In genomic region chr9:57601353-57601706, GRCm38 (mm10) we compare ENCODE assay signal across 10 mouse cellular contexts. TPM values are rescaled to one million over a fixed set of nuclear protein-coding genes. Genes with fewer than 3 reads are reported as not detected.
DNase-seq lines count a peak whose midpoint lies in the region; ATAC-seq and TF ChIP-seq lines count a peak whose summit lies in the region.
"Had no signal": no experiment of that assay in that cellular context is flagged by ENCODE, and none has a peak within 500 bp of the region (broad histone marks: within the 10 kb centered on the region; RNA-seq: fewer than 3 reads in every experiment).

No protein-coding gene starts in this region.

- H3ac ChIP-seq in myocyte (ENCODE audit: control insufficient read depth, insufficient read length): no peak overlapping the region

- TF ChIP-seq POLR2A in myocyte (IDR thresholded peaks at IDR 0.05; ENCODE audit: insufficient read length, low read depth): no peak

- H3K4me3 ChIP-seq in kidney, embryonic 14.5 days (ENCODE audit: low read length): no peak overlapping the region
- no peak overlapping the region for H3K4me3 ChIP-seq in hindbrain, embryonic 16.5 days (ENCODE audit: low read length)
- peak overlapping the region; percentile 5 for H3K4me3 ChIP-seq in myocyte

- WGBS in kidney, embryonic 14.5 days: 48% methylated on average over 2 of the region's 2 CpGs
- 62% methylated on average over 2 of the region's 2 CpGs for WGBS in hindbrain, embryonic 16.5 days

- H3K9me3 ChIP-seq in kidney, embryonic 14.5 days (ENCODE audit: control insufficient read depth, low read length): no peaks in the 10 kb centered on the region
- H3K9me3 ChIP-seq in hindbrain, embryonic 16.5 days (ENCODE audit: control insufficient read depth, low read length): no peaks in the 10 kb centered on the region

- no peak overlapping the region for H3K9ac ChIP-seq in kidney, embryonic 14.5 days (ENCODE audit: low read depth, low read length)
- H3K9ac ChIP-seq in hindbrain, embryonic 16.5 days (ENCODE audit: low read depth, low read length): no peak overlapping the region
- H3K9ac ChIP-seq: liver, embryonic 14.5 days had no signal

- no peaks in the 10 kb centered on the region for H3K79me2 ChIP-seq in myocyte (ENCODE audit: control insufficient read depth, insufficient read depth)

- H3K27ac ChIP-seq in kidney, embryonic 14.5 days (ENCODE audit: low read depth, low read length): no peak overlapping the region
- no peak overlapping the region for H3K27ac ChIP-seq in hindbrain, embryonic 16.5 days (ENCODE audit: low read depth, low read length)
- H3K27ac ChIP-seq: liver, embryonic 14.5 days had no signal

- no peak for ATAC-seq in kidney, embryonic 14.5 days (ENCODE audit: low FRiP score, low TSS enrichment)
- peak; percentile 72; the same call in 1 of the 2 replicates for ATAC-seq in hindbrain, embryonic 16.5 days

- peaks cover 17% of the 10 kb centered on the region for H3K4me1 ChIP-seq in kidney, embryonic 14.5 days (ENCODE audit: control insufficient read depth, insufficient read depth, low read length)
- H3K4me1 ChIP-seq in hindbrain, embryonic 16.5 days (ENCODE audit: control insufficient read depth, insufficient read depth, low read depth, low read length): peaks cover 10% of the 10 kb centered on the region; the same call in 1 of the 2 replicates

- H3K36me3 ChIP-seq in kidney, embryonic 14.5 days (ENCODE audit: control insufficient read depth, insufficient read depth, low read length): no peaks in the 10 kb centered on the region
- no peaks in the 10 kb centered on the region for H3K36me3 ChIP-seq in hindbrain, embryonic 16.5 days (ENCODE audit: control insufficient read depth, insufficient read depth, low read length)
- H3K36me3 ChIP-seq in myocyte (ENCODE audit: control insufficient read depth, insufficient read depth): peaks cover 5% of the 10 kb centered on the region

- no peaks in the 10 kb centered on the region for H3K27me3 ChIP-seq in kidney, embryonic 14.5 days (ENCODE audit: control insufficient read depth, insufficient read depth, low read length)
- peaks cover 8% of the 10 kb centered on the region for H3K27me3 ChIP-seq in hindbrain, embryonic 16.5 days (replicated peaks; ENCODE audit: control insufficient read depth, insufficient read depth, low read length)
- H3K27me3 ChIP-seq in myocyte (ENCODE audit: control insufficient read depth, insufficient read depth, insufficient read length): no peaks in the 10 kb centered on the region

- DNase-seq in cerebellum, postnatal 14 days: peak; percentile 73 to 82
- DNase-seq in cerebellum, adult 11 months: no peak
- DNase-seq in kidney, postnatal 10 days: peak; percentile 45
- DNase-seq in thymus, postnatal 4 days: no peak
- no peak for DNase-seq in frontal cortex, postnatal 10 days (ENCODE audit: low spot score in 2 of 2)

- no peak overlapping the region for H3K4me2 ChIP-seq in kidney, embryonic 14.5 days (replicated peaks; ENCODE audit: low read depth, low read length)
- no peak overlapping the region for H3K4me2 ChIP-seq in hindbrain, embryonic 16.5 days (ENCODE audit: low read length)
- H3K4me2 ChIP-seq in myocyte (ENCODE audit: low read depth): peak overlapping the region; percentile 64

TF ChIP-seq in myocyte, 11 proteins besides CTCF, POLR2A, EP300 and RAD21:
- TF ChIP-seq REST (IDR thresholded peaks at IDR 0.05; ENCODE audit: insufficient read depth, insufficient read length): no peak
- no peak for TF ChIP-seq E2F4 (IDR thresholded peaks at IDR 0.05; ENCODE audit: insufficient read depth)
- no peak for TF ChIP-seq POLR2AphosphoS2 (IDR thresholded peaks at IDR 0.05; ENCODE audit: insufficient read length, low read depth)
- TF ChIP-seq SRF (IDR thresholded peaks at IDR 0.05; ENCODE audit: control insufficient read depth, insufficient read length, low read depth): peak; percentile 51
- TF ChIP-seq MYOD1 (IDR thresholded peaks at IDR 0.05; ENCODE audit: control insufficient read depth in 1 of 3, insufficient read length in 2 of 3, low read depth in 2 of 3): peak; percentile 97 to 100 (median 99)
- TF ChIP-seq CEBPB (IDR thresholded peaks at IDR 0.05; ENCODE audit: insufficient read depth, poor library complexity, severe bottlenecking): no peak
- TF ChIP-seq USF1 (IDR thresholded peaks at IDR 0.05; ENCODE audit: low read depth): no peak
- TF ChIP-seq TCF12 (IDR thresholded peaks at IDR 0.05; ENCODE audit: insufficient read depth, poor library complexity, severe bottlenecking): peak; percentile 95
- peak; percentile 99 to 100 (median 99) for TF ChIP-seq MYOG (IDR thresholded peaks at IDR 0.05; ENCODE audit: control insufficient read depth in 1 of 3, insufficient read depth in 1 of 3, insufficient read length in 2 of 3, low read depth in 2 of 3)
- TF ChIP-seq TCF3 (IDR thresholded peaks at IDR 0.05; ENCODE audit: insufficient read length, low read depth): peak; percentile 95
- TF ChIP-seq MAX (IDR thresholded peaks at IDR 0.05; ENCODE audit: low read depth): no peak

RNA-seq across cellular contexts. Expression of gene Cplx3, which starts 4.8 kb away (rescaled TPM):
- not detected in 2 replicates for polyA plus RNA-seq in kidney, embryonic 14.5 days (2014; fragmentation: Nextera tagmentation; extraction: Ambion mirVana)
- polyA plus RNA-seq in hindbrain, embryonic 16.5 days (2015; fragmentation: Nextera tagmentation; extraction: Ambion mirVana): 0.18 and 0.49 TPM in 2 replicates
- 0.23 TPM for polyA plus RNA-seq in myocyte (2012; fragmentation: generic; extraction: Trizol)
- polyA plus RNA-seq: liver, embryonic 14.5 days; stomach, embryonic 14.5 days had no signal

RNA-seq across cellular contexts. Expression of gene Ulk3, which starts 12.1 kb away (rescaled TPM):
- 5.4 and 13.7 TPM in 2 replicates for polyA plus RNA-seq in kidney, embryonic 14.5 days (2014; fragmentation: Nextera tagmentation; extraction: Ambion mirVana)
- polyA plus RNA-seq in hindbrain, embryonic 16.5 days (2015; fragmentation: Nextera tagmentation; extraction: Ambion mirVana): 32.0 and 33.9 TPM in 2 replicates
- polyA plus RNA-seq in myocyte (2012; fragmentation: generic; extraction: Trizol): 12.2 TPM

RNA-seq across cellular contexts. Expression of gene Lman1l, which starts 19.2 kb away (rescaled TPM):
- not detected in 2 replicates for polyA plus RNA-seq in kidney, embryonic 14.5 days (2014; fragmentation: Nextera tagmentation; extraction: Ambion mirVana)
- polyA plus RNA-seq in hindbrain, embryonic 16.5 days (2015; fragmentation: Nextera tagmentation; extraction: Ambion mirVana): not detected in 2 replicates
- 1.00 TPM for polyA plus RNA-seq in myocyte (2012; fragmentation: generic; extraction: Trizol)
- polyA plus RNA-seq: liver, embryonic 14.5 days; stomach, embryonic 14.5 days had no signal

RNA-seq across cellular contexts. Expression of gene Scamp2, which starts 40.6 kb away (rescaled TPM):
- 69.2 and 71.4 TPM in 2 replicates for polyA plus RNA-seq in kidney, embryonic 14.5 days (2014; fragmentation: Nextera tagmentation; extraction: Ambion mirVana)
- polyA plus RNA-seq in hindbrain, embryonic 16.5 days (2015; fragmentation: Nextera tagmentation; extraction: Ambion mirVana): 49.4 and 50.1 TPM in 2 replicates
- polyA plus RNA-seq in myocyte (2012; fragmentation: generic; extraction: Trizol): 38.3 TPM

RNA-seq across cellular contexts. Expression of gene Mpi, which starts 48.8 kb away (rescaled TPM):
- polyA plus RNA-seq in kidney, embryonic 14.5 days (2014; fragmentation: Nextera tagmentation; extraction: Ambion mirVana): 36.5 and 37.7 TPM in 2 replicates
- polyA plus RNA-seq in hindbrain, embryonic 16.5 days (2015; fragmentation: Nextera tagmentation; extraction: Ambion mirVana): 75.3 and 80.5 TPM in 2 replicates
- polyA plus RNA-seq in myocyte (2012; fragmentation: generic; extraction: Trizol): 89.6 TPM

Comparison
In these comparisons a context has a peak if more than half of its experiments do, and no peak if none do; other contexts are left out.
1. DNase-seq: peak in cerebellum, postnatal 14 days (2 of 2) and kidney, postnatal 10 days (single experiment); none in cerebellum, adult 11 months (single experiment), thymus, postnatal 4 days (single experiment) and frontal cortex, postnatal 10 days (0 of 2).